Mouse (Mus musculus): ENCODE measurements around the gene Grm7.

Grm7 gene

DNA sequence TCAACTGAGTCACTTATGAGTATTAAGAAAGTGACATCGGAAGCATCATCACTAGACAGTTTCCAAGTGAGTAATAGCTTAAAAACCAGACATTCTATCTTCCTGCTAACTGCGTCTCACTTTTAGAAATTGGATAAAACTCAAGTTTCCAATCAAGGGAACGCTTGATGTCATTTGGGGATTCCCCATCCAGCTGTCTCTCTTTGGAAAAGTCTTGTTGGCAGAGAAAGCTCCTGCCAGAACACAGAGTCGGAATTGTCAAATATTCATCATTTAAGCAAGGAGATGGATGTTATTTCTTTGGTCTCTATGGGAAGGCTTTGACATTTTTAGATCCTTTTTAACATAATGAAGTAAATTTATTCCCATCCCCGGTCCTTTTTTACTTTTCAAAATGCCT is 336.6 kb downstream of the Grm7 start:
- DNase-seq (ENCODE audit: low read depth), result no peak

DNA sequence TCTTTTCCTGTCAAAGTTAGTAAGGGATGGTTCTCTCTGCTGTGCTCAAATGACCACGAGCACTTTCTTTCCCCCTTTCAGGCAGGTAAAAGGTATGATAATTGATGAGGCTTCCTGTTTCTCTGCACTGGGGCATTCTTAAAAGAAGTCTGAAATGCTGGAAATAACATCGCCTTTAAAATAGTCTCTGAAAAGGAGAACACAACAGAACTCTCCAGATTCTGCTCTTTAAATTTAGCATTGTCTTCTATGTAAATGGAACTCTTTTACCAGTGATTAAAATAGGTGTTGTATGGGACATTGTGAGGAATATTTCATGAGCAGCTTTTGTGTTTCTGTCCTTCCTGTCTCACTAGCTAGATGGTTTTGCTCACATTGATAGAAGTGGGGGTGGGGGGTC is 393.7 kb downstream of the Grm7 start:
- DNase-seq (ENCODE audit: low read depth), result no peak

DNA sequence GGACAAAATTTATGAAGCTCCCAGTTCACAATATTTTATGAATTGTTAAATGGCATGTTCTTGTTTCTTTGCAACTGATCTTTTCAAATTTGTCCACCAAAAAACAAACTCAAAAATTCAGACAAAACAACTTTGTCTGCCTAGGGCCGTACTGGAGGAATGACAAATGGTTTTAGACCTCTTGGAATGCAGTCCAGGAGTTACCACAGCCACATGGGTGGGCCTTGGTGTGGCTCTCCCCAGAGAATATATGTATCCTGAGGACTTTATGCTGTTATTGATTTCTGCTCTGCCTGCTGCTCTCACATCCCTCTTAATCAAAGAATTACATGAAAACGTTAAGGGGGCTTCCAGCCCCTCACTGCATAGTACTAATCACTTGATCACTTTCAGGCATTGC is 400.5 kb downstream of the Grm7 start:
- DNase-seq (ENCODE audit: low read depth), result no peak

DNA sequence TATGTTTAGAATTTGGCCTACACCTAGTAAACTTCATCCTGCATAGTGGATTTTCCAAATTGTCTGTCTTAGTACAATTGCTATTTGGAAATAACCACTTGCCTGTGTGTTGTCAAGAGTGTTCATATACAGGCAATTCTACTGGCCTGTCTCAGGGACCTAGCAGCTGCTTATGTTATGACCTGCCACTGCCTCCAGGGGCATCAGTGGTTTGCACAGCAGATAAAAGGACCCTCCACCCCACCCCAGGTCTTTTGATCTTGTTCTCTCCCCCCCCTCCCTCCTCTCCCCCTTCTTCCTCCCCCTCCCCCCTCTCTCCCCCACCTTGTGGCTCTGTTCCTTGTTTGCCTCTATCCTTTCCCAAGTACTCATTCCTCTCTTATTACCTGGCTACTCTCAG is 403.9 kb downstream of the Grm7 start:
- DNase-seq (ENCODE audit: low read depth), result no peak

DNA sequence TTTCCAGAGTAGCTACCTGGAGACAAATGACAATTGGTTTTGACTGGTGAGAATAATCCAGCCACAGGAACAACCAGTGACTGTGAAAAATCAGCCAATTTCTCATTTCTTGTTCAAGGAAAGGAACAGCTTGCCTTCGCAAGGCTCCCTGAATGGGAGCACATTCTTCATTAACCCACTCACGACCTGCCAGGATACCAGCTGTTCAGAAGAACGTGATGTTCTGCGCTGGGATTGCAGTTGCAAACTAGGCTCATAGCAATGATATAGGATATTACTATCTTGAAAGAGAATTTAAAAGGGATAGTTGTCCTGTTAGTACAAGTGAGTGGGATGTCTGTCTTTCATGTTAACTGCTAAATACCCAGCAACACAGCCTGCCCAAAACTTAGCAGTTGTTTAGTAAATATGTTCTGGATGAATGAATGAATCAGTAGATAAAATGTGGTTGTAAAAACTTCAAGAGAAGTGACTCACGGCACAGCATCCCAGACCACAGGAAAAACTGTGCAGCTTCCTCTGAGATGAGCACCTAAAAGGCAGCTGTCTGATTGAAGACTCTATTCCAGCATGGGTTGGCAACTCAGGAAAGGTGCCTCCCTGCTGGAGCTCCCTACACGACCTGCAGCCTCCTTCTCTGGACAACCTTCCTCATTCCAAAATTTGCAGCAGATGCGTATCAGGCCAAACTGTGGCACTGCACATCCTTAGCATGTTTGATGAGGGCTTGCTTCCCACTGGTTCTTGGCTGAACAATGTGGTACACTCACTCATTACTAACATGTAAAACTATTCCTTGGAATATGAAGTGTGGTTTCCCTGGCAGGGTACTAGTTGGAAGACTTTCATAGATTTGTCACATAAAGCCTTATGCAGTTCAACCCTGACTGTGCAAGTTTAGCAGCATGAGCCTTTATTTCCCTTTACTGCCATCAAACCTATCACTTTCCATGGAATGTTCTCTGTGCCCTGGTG is 408.9 kb downstream of the Grm7 start:
- DNase-seq (ENCODE audit: low read depth), result no peak

DNA sequence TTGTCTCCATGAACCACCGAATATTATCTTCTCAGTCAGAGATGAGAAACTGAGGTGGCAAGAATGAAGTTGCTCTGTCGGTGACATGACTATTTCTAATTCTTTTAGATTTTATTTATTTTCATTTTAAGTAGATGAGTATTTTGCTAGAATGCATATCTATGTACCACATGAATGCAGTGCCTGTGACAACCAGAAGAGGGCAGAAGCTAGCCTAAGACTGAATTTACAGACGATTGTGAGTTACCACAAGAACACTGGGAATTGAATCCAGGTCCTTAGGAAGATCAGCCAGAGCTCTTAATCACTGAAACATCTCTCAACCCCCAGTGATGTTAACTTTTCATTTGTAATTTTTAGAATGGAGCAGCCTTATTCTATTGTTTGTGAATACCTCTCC is 412.4 kb downstream of the Grm7 start:
- DNase-seq (ENCODE audit: low read depth), result no peak

DNA sequence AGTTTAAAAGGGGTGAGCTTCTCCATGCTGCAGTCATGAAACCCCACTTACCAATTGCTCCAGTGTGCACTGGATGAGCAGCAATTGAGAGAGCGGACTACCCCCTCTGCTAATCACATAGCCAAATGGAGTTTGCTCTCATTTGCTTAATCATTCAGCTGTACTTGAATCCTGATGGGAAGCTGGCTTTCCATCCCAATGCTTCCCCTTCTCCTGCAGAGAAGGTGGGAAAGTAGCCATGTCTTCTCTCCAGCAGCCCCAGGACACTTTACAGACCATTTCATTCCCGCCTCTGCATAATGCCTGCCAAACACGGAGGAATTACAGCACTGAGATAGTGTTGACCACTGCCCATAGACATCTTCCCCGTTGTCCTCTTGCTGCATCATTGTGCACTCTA is 414.6 kb downstream of the Grm7 start:
- DNase-seq (ENCODE audit: low read depth), result no peak

DNA sequence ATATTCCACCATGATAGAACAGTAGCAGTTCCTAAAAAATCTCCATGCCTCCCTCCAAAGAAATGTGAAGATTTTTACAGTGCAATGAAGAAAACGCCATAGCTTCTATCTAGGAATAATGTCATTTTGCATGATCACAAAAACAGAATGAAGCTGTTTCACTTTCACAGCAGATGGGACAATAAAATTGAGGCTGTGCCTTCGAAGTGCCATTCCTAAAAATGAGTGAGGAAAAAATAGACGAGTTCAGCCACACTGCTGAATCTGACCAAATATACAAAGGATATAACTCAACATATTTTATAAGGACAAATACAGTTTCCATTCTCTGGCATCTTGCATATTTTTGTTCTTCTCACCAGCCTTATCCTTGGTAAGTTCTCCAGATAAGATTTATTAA is 439.2 kb downstream of the Grm7 start:
- no peak for DNase-seq (ENCODE audit: low read depth)

DNA sequence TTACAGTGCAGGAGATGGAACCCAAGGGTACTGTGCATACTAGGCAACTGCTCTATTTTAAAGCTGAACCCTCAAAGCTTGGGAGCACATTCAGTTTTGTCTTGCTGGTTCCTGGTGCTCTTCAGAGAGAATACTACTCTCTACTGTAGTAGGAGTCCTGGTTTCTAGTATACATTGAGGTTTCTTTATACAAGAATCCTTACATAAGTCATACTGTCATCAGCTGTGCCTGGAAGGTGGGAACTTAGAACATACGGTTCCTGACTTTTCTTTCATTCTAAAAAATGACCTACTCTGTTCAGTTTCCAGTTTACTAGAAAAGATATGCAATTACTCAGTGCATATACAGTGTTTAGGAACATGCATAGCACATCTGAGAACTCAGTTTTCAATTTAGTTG is 449.4 kb downstream of the Grm7 start:
- DNase-seq (ENCODE audit: low read depth), result no peak

DNA sequence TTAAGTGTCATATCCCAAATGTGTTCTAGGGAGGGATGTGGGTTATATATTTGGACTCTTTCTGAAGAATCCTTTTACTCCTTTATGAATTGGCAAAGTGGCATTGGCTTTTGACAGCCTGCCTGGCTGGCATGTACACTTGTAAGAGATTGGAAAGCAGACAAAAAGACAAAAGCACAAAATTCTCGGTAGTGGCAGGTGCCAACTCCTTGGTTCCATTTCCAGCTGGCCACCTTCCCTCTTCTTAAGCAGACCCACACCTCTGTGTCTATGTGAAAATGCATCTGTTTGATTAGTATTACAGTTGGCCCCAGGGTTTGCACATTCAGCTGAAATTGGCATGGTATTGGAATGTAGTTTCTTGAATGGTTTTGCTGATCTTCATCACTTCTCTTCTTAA is 460.1 kb downstream of the Grm7 start:
- no peak for DNase-seq (ENCODE audit: low read depth)

DNA sequence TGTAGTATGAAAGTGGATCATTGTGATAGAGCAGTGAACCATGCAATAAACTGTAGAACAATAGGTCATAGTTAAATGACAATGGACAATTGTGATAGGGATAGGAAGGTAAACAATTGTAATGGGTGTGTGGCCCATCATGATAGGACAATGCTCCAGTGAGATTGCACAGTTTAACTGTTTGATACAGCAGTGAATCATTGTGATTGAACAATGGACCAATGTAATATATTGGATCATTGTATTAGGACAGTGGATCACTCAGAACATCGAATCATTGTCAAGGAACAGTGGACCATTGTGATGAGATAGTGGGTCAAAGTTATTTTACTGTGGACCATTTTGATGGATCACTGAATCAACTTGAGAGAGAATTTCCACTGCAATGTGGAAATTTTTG is 515.7 kb downstream of the Grm7 start:
- no peak for DNase-seq (ENCODE audit: low read depth)

DNA sequence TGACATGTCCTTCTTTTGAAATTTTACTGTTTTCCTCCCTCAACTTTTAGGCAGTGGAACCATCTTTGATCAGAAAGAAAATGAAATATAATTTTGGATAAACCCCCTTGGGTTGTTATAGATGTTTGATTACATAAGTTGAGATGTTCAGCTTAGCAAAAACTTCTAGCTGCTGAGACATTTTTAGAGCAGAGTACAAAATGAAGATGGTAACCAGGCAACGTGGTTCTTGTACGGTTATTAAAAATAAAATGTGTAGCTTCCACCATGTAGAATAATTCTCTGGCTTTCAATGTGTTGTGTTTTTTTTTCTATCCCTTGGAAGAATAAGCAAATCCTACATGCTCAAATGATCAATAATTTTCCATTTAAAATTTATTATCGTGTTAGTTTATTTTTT is 550.0 kb downstream of the Grm7 start:
- DNase-seq (ENCODE audit: low read depth), result no peak

DNA sequence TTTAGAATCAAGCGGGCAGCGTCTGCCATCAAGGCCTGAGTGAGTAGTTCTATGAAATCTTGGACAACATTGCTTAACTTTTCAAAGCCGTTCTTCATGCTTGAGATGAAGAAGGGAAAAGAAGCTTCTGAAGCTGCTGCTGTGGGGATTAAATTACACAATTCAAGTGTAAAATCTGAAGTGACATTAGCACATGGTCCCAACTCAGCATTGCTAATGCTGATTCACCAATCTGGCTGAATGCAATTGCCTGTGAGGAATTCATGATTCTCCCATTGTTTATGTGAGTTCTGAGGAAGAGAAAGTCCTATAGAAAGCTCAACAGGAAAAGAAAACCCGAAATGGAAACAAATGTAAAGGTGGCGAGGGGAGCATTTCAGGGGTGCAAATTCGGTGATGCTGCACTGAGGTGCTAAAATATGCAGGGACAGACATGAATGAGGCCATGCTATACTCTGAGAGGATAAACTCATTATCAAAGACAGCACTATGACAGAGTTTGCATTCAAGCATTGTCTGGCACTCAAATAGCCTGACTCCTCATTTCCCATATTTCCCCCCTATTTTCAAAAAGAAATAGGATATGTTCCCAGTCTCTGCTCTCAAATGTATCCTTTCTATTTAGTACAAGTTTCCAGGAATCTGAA is 575.8 kb downstream of the Grm7 start:
- no peak for DNase-seq (ENCODE audit: low read depth)

DNA sequence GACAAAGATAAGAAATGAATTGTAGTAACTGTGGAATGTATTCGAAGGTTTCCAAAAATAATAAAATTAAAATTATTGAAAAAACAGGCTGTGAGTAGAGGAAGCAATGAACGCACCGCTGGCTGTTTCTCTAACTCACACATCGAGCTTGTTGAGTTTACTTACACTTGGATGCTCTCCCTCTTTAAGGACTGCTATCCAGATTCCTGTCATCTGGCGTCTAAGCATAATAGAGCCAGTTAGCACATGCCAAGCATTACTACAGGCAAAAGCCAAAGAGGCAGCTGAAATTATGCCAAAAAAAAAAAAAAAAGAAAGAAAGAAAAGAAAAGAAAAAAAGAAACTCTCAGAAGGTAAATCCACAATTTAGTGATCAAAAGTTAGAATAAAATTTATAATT is 609.8 kb downstream of the Grm7 start:
- no peak for DNase-seq (ENCODE audit: low read depth)

DNA sequence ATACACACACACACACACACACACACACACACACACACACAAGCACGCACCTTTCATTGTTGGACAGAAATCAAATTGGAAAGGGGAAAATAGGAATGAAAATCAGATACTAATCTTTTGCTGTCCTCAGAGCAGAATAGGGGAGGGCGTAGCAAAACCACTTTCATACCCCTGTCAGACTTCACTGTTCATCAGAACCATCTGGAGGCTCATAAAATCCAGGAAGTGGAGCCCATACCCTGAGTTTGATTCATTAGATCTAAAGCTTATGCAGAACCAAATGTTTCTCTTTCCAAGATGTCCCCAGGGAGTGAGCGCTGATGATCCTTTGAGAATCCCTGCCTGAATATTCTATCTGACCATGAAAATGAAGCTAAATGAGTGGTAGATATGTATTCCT is 611.6 kb downstream of the Grm7 start:
- DNase-seq (ENCODE audit: low read depth), result no peak

DNA sequence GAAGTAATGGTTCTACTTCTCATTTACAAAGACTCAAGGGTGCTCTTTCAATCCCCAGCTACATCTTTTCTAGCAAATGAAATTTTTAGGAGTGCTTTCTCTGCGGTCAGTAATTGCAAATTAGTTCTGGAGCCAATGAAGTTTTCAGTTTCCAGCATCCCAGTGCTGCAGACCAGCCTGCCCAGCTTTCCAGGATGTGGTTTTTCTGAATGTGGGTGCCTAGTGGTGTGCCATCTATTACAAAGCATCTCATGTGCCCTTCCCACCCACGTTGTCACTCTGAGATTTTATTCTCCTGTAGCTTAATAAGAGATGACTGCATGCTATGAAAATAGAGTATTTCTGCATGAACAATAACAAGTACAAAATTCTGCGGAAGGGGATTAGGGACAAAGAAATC is 612.9 kb downstream of the Grm7 start:
- DNase-seq (ENCODE audit: low read depth), result no peak

DNA sequence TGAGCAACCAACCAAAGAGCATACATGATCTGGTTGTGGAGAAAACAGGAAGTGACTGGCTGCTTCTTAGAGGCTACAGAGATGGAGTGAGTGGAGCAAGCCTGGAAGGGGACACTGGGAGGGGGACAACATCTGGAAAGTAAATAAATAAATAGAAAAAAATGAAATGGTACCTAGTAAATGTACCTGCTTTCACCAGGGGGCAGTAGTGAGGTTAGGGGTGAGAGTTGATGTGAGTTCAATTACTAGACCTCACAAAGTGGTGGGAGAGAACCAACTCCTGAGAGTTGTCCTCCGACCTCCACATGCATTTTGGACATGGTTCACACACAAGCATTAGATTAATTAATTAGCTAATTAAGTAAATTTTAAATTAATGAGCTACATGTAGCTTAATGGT is 615.8 kb downstream of the Grm7 start:
- no peak for DNase-seq (ENCODE audit: low read depth)

DNA sequence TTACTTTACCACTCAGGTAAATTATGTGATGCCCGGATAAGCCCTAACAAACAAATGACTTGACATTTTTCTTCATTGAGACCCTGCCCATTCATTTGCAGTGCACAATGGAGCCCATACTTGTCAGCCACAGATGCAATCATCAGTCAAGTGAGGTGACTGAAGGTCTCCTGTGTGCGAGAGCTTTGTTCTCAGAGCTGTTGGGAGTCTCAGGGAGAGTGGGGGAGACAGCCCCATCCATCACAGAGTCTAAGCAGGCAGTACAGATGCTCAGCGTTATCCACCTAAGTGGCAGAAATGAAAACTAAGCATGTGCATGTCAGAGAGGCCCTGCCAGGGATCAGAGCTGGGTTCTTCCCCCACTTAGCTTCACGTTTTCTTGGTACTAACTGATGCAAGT is 631.3 kb downstream of the Grm7 start:
- no peak for DNase-seq (ENCODE audit: low read depth)

DNA sequence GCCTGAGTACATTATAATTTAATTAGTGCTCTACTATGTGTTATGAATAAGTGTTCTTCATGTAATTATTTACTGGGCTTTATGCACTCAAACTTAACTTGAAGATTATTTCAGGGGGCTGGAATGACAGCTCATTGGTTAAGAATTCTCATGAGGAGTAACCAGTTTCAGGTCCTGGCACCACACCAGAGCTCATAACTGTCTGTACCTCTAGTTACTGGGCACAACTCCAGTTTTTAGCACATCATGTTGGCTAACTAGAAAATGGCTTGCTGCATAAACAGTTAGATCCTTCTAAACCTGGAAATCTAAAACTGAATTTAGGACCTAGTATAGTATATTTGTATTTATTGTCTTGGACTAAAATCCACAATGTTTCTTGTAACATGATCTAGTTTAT is 633.1 kb downstream of the Grm7 start:
- no peak for DNase-seq (ENCODE audit: low read depth)

DNA sequence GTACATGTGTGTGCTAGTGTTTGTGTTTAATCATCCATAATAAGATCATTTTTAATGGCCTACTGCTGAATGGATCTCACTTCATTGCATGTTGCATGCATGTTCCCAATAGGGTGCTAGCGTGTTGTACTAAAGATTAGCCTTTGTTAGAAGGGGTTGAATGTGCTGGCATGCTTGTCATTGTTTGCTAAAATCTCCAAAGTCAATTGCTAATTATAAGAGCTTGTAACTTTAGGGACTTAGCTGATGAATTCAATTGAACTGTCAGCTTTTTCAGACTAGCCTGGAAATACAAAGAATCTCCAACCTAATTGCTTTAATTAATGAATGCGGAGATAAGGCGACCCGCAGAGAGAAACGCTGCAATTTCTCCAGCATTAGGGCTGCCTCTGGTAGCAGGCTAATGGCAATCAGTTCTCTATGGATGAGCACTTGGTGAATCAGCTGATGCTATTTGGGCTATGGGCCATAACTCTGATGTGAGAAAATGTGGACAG is 648.2 kb downstream of the Grm7 start:
- no peak for DNase-seq (ENCODE audit: low read depth)

DNA sequence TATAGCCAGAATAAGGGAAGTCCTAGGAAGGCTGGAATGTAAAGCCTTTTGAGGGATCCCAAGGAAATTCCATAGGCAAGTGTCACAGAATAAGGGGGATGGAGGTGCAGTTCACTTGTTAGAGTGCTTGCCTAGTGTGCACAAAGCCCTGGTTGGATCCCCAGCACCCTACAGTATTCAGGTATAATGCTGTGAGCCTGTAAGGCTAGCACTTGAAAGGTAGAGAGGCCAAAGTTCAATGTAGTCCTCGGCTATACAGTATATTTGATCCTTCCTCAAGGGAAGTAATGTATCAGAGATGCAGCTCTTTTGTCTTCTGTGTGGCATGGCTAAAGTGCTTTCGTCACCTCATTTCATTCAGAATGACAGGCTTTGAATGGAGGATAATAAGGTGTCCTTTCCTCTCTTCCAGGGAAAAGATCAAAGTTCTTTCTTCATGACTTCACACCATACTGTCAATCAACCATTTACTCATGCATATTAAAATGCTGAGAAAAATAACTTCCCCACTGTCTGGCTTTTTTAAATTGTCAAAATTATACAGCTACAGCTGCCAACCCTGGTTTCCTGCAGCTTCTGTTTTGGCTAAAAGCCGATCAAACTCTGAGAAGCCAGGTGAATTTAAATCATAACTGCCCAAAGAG is 658.7 kb downstream of the Grm7 start:
- no peak for DNase-seq (ENCODE audit: low read depth)

DNA sequence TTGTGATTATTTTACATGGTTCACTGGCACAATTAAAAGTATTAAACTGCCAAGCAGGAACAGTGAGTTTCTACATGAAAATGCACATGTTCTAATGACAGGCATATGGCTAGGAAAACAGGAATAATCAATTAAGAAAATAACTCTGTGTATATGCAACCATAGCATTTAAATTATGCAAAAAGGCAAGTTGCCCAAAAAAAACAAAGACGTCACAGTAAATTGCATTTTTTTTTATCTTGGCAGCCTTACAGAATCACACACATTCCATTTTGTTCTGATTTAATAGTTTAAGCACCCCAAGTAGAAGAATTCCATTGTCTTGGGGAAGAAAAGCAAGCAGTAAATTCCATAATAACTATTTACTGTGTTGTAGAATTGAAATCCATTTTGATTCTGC is 716.3 kb downstream of the Grm7 start:
- no peak for DNase-seq (ENCODE audit: low read depth)

DNA sequence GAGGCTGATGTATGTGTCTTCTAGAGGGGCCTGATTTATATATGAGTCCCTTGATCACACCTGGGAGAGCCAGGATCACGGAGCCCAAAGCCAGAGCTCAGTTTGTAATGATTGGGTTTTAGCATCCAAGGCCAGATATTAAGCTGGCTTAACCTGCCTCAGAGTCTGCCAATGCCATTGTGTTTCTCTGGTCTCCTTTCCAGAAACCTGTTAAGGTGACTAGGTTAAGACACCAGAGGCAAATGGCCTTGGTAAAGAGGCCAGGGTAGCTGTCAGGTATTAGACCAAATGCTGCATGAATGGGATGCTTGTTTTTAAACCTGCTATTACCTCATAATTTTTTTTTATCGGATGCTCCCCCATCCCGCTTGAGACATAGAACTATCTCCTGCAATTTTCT is 722.7 kb downstream of the Grm7 start:
- DNase-seq (ENCODE audit: low read depth), result no peak
